31 mouse cellular contexts compared by ENCODE assay signal in genomic region chrX:127224077-127224476, GRCm38 (mm10).
"Had no signal": no experiment of that assay in that cellular context is flagged by ENCODE, and none has a peak within 500 bp of the region (broad histone marks: within the 10 kb centered on the region; RNA-seq: fewer than 3 reads in every experiment).

No protein-coding gene starts in this region.

- H3K27me3 ChIP-seq: limb, embryonic 12.5 days; limb, embryonic 13.5 days; limb, embryonic 15.5 days; liver, embryonic 12.5 days; liver, embryonic 13.5 days; liver, embryonic 15.5 days; lung, embryonic 15.5 days; megakaryocyte, embryonic 14.5 days; midbrain, embryonic 12.5 days; midbrain, embryonic 13.5 days; midbrain, embryonic 15.5 days; neural tube, embryonic 12.5 days had no signal

- H3K4me1 ChIP-seq: limb, embryonic 10.5 days; limb, embryonic 12.5 days; limb, embryonic 13.5 days; limb, embryonic 15.5 days; liver, embryonic 12.5 days; liver, embryonic 13.5 days; liver, embryonic 15.5 days; lung, embryonic 15.5 days; megakaryocyte, embryonic 14.5 days; midbrain, embryonic 10.5 days; midbrain, embryonic 12.5 days; midbrain, embryonic 13.5 days; midbrain, embryonic 15.5 days; neural tube, embryonic 12.5 days had no signal

- ATAC-seq: liver, embryonic 12.5 days; liver, postnatal 0 days; lung, postnatal 0 days; midbrain, embryonic 13.5 days; midbrain, embryonic 15.5 days; midbrain, embryonic 16.5 days had no signal

- H3K9me3 ChIP-seq: limb, embryonic 10.5 days; limb, embryonic 12.5 days; limb, embryonic 13.5 days; limb, embryonic 15.5 days; liver, embryonic 12.5 days; liver, embryonic 13.5 days; liver, embryonic 15.5 days; lung, embryonic 15.5 days; megakaryocyte, embryonic 14.5 days; midbrain, embryonic 12.5 days; midbrain, embryonic 13.5 days; midbrain, embryonic 15.5 days; neural tube, embryonic 12.5 days had no signal

- H3K36me3 ChIP-seq: limb, embryonic 10.5 days; limb, embryonic 12.5 days; limb, embryonic 13.5 days; limb, embryonic 15.5 days; liver, embryonic 12.5 days; liver, embryonic 13.5 days; liver, embryonic 15.5 days; lung, embryonic 15.5 days; midbrain, embryonic 10.5 days; midbrain, embryonic 12.5 days; midbrain, embryonic 13.5 days; midbrain, embryonic 15.5 days; neural tube, embryonic 12.5 days had no signal

- H3K27ac ChIP-seq: limb, embryonic 10.5 days; limb, embryonic 12.5 days; limb, embryonic 13.5 days; limb, embryonic 15.5 days; liver, embryonic 12.5 days; liver, embryonic 13.5 days; liver, embryonic 14.5 days; liver, embryonic 15.5 days; lung, embryonic 15.5 days; macrophage; midbrain, embryonic 10.5 days; midbrain, embryonic 12.5 days; midbrain, embryonic 13.5 days; midbrain, embryonic 15.5 days; neural tube, embryonic 12.5 days had no signal

- DNase-seq: left cerebral cortex, postnatal 4 days; liver; liver, embryonic 13.5 days; liver, postnatal 0 days; lung, adult 18-20 months; lung, adult 2 months; lung, embryonic 14.5 days; lung, postnatal 10 days; lung, postnatal 14 days; lung, postnatal 36 days; lung, postnatal 4 days; midbrain, embryonic 14.5 days had no signal

- H3K4me3 ChIP-seq: limb, embryonic 10.5 days; limb, embryonic 12.5 days; limb, embryonic 13.5 days; limb, embryonic 15.5 days; liver, embryonic 12.5 days; liver, embryonic 13.5 days; liver, embryonic 15.5 days; lung, embryonic 15.5 days; megakaryocyte, embryonic 14.5 days; midbrain, embryonic 10.5 days; midbrain, embryonic 12.5 days; midbrain, embryonic 13.5 days; midbrain, embryonic 15.5 days; myocyte; neural tube, embryonic 12.5 days had no signal

- H3K4me2 ChIP-seq: limb, embryonic 12.5 days; limb, embryonic 13.5 days; limb, embryonic 15.5 days; liver, embryonic 11.5 days; liver, embryonic 12.5 days; liver, embryonic 13.5 days; liver, embryonic 15.5 days; lung, embryonic 14.5 days; lung, embryonic 15.5 days; midbrain, embryonic 12.5 days; midbrain, embryonic 13.5 days; midbrain, embryonic 15.5 days; neural tube, embryonic 12.5 days had no signal

- H3K9ac ChIP-seq: limb, embryonic 12.5 days; limb, embryonic 13.5 days; limb, embryonic 15.5 days; liver, embryonic 12.5 days; liver, embryonic 13.5 days; liver, embryonic 14.5 days; liver, embryonic 15.5 days; liver, postnatal 0 days; lung, embryonic 14.5 days; lung, embryonic 15.5 days; midbrain, embryonic 12.5 days; midbrain, embryonic 13.5 days; midbrain, embryonic 15.5 days; neural tube, embryonic 12.5 days had no signal
